Mouse (Mus musculus) embryo, embryonic 9.5 days (tissue): ENCODE data around the gene Lrrc31.

Source experiments
- DNase-seq: peaks from one replicate; pipeline ENCODE4 v3.0.0-alpha.2; 2017; ENCODE audit errors: extremely low spot score

Gene Lrrc31

GRCm38 (mm10) chr3:30690976-30691375 lies 8.7 kb downstream of the Lrrc31 start:
- DNase-seq: no peak

GRCm38 (mm10) chr3:30687216-30687615 lies 12.4 kb downstream of the Lrrc31 start:
- no peak for DNase-seq

DNA sequence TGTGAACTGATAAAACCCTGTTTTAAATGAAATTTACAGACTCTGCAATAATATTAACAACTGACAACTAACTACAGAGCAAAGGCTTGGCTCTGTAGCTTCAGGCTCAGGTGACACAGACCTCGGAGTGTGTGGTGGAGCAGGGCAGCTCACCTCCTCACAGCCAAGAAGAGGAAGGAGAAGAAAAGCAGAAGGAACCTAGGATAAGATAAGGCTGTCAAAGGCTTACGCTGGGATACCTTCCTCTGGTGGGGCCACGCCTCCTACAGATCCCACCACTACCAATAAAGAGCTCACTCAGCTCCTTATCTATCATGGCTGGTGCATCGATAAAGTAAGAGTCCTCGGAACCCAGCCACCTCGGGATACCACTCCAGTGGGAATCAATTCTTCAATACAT lies 16.5 kb downstream of the Lrrc31 start:
- DNase-seq: no peak

- DNase-seq: no peak
Observed at GRCm38 (mm10) chr3:30658486-30658885, 41.2 kb downstream of the Lrrc31 start.

DNA sequence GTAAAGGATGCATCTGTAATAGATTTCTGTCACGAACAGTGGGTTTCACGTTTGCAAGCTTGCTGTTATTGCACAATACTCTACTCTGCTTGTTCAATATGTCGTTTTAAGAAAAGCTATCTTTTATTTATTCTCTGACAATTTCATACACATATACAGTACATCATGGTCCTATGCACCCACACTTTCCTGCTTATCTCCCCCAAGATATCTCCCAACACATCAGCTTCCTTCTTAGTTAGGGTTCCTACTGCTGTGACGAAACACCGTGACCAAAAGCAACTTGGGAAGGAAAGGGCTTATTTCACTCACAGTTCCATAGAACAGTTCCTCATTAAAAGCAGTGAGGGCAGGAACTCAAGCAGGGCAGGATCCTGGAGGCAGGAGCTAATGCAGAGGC lies 43.7 kb downstream of the Lrrc31 start:
- DNase-seq: no peak

- peak; percentile 35 for DNase-seq
Observed at GRCm38 (mm10) chr3:30650062-30650841, 49.4 kb downstream of the Lrrc31 start.

DNA sequence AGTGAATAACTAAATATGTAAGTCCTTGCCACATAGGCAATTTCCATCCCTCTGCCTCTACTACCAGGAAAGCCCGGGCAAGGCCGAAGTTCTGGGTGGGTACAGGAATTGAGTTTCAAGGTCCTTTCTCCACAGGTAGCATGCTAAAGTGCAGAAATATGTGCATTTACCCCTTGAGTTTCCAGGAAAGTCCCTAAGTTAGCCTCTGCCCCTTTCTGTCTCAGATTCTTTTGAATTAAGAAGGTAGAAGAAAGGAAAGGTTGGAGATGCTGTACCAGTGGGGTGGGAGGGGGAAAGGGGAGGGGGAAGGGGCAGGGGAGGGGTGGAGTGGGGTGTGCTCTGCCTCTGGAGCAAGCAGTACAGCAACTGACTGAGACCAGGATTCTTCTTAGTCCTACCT lies 51.2 kb downstream of the Lrrc31 start:
- DNase-seq: no peak

- DNase-seq: peak; percentile 79
Observed at GRCm38 (mm10) chr3:30647440-30648090, 52.1 kb downstream of the Lrrc31 start, which contains the start of gene Lrrc34. Gene Lrrc34 (minus strand): TSS chr3:30647869.

GRCm38 (mm10) chr3:30646761-30647160 lies 52.9 kb downstream of the Lrrc31 start:
- no peak for DNase-seq

DNA sequence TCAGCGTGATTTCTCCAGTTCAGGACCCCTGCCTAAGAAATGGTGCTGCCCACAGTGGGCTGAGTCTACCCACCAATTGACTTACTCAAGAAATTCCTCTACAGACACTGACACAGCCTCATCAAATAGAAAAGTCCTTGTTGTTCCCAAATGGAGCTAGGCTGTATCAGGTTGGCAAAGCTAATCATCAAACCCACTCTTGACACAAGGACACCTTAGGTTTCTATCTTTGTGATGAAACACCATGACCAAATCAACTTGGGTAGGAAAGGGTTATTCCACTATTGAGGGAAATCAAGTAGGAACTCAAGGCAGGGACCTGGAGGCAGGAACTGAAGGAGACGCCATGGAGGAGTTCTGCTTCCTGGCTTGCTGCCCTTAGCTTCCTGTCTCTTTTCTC lies 55.4 kb downstream of the Lrrc31 start, which contains the start of gene Lrriq4:
Gene Lrriq4, plus strand, starts transcription at position 301 of the 400 bp plus-strand sequence.
- no peak for DNase-seq

DNA sequence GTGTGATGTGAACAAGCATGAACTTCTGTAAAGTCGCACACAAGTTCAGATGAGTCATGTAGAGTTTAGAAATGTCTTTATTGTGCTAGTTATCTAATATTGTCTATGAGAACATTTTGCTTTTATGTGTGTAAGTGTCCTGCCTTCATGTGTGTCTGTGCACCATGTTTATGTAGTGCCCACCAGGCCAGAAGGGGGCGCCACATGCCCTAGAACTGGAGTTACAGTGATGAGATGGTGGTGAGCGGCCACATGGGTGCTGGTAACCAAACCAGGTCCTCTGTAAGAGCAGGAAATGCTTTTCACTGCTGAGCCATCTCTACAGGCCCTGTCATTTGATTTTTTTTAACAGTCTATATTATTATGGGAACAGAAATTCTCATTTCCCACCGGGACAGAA lies 64.0 kb downstream of the Lrrc31 start:
- DNase-seq: no peak

GRCm38 (mm10) chr3:30633681-30634080 lies 66.0 kb downstream of the Lrrc31 start:
- DNase-seq: no peak
